Mouse (Mus musculus) testis, postnatal 10 days (tissue): Measurements from ENCODE around the gene Dclre1a.
"Not testable (repeated sequence)": the region's sequence is repeated elsewhere in the genome, so short reads cannot be mapped to it uniquely, and the experiment has no call there.

Experiments
- DNase-seq: peaks from one replicate; pipeline ENCODE4 v3.0.0; 2021; ENCODE audit warnings: low spot score

Dclre1a gene

DNA sequence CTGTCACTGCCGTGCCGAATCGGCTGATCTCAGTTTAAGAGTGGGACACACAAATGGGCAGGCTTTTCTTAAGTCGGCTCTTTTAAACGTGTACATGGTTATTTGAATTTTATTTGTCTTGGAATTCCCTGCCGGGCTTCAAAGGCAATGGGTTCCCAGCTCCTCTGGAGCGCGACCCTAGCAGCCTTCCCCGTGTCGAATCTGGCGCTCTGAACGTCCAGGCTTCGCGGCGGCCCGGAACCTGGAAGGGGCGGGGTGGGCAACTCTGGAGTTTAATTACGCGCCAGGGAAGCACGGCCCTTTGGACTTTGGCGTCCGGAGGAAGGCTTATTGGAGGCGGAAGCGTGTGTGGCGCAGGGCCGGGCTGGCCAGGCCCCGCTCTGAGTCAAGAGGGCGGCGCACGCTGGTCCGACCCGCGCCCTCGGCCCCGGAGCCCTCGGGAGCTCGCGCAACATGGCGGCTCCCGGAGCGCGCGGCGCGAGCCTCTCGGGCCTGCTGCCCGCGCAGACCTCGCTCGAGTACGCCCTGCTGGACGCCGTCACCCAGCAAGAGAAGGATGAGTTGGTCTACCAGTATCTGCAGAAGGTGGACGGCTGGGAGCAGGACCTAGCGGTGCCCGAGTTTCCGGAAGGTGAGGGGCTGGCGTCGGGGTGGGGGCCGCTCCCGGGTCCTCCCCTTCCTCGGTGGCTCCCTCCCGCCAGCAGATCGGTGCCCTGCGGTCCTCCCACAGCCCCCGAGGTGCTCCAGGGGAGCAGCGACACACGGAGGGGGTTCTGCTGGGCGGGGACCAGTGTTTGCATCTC lies 409 bp upstream of the Dclre1a start, which contains the start of gene Nhlrc2:
Gene Nhlrc2 (plus strand): TSS at position 32 of the 803 bp plus-strand sequence.
- peak; percentile 89 for DNase-seq

DNA sequence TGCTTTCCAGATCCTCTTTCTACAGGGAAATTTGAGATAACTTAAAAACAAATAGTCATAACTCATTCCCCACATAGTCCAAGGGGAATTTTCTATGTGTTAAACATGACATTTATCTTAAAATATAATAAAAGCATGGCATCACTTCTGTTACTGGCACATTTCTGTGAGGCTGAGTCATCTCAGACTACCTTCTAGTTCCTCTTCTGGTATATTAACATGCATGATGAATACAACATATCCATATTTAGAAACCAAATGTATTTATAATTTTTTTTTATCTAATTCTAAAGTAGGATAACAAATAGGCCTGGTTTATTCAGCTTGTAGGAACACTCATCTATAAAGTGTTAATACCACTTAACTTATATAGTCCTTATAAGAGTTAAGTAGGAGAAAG lies 2.0 kb downstream of the Dclre1a start:
- no peak for DNase-seq

DNA sequence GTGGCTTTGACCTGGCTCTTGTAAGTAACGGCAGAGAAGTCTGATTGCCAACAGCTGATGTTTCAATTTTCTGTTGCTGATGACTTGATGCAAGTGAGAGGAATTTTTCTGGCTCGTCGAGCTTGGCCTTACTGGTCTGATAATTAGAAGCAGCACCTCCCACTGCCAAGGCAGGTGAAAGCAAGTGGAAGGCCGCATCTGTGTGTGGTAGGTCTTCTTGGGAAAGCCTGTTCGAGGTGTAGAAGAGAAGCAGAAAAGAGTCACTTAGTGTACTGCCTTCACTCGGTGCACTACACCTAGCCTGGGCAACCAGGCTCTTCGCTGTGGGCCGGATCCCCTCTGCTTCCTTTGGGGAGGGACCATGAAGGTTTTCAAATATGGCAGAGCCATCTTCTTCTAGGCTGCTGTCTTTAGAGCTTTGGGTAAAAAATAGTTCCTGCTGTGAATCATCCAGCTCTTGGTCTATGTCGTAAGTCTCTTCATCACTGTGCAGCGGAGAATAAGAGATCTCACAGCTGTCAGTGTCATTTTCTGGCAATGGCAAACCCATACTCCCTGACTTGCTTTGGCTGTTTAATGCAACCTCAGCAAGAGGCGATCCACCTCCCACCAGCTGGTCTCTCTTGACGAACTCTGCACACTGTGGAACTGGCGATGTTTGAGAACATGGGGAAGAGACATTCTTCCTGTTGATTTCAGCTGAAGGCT lies 3.2 kb downstream of the Dclre1a start:
- DNase-seq: no peak

DNA sequence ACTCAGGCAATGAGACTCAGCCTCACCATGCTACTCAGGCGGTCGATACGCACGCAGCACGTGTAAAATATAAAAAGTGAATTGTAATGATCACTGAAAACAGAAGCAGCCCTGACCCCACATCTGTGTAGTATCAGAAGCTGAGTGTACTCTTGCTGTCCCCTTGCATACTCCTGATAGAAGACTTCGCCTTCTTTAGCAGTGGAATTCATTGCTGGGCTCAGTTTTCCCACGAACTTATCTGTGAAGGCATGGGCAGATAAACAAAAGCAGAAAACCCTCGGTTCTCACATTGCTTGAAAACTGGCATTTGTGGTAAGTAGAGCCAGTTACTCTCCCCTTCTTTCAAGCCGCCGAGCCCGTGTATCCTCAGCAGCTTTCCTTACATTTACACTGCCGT lies 4.7 kb downstream of the Dclre1a start:
- no peak for DNase-seq

DNA sequence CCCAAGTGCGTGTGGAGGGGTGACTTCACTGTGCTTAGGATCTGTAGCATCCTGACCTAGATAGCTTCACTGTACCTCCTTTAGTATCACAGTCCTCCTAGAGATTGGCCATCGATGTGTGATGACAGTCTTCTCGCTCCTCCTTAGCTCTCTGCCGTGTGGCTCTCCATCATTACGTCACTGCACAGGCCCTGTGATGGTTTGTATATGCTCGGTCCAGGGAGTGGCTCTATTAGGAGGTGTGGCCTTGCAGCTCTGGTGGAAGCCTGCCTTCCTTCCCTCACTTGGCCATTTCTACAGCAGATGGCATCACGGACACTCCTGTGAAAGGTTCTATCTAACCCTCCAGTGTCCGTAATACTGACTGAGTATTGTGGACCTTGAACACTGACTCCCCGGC lies 12.3 kb downstream of the Dclre1a start:
- no peak for DNase-seq

DNA sequence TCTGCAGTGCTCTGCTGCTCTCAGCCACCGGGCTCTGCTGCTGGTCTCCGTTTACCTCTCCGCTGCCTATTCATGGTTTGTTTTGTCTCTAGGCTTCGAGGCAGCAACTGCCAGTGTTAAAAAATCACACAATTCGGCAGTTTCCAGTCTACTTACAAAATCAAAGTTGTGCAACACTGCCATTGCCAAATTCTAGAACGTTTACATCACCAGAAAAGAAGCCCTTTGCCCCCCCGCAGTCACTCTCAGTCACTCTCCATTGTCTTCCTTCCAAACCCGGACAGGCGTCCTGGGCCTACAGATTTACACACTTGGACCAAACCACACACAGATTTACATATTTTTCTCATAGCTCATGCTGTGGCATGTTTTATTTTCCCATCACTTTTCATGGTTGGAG lies 13.0 kb downstream of the Dclre1a start:
- no peak for DNase-seq

DNA sequence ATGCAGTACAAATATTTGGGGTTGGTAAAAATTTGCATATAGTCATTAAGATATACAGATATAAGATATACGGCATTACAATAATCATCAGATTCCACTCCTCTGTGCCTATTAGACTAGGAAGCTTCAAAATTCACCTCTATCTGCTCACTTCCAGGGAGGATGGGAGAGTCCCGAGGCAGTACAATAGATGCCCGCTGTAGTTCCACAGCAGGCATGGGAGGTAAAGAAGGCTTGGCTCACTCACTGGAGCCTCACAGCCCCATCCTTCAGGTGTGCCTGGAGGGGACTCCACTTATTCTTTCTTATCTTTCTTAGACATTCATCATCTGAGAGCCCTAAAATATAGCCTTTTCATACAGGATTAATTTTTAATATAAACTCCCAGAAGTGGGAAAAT lies 13.7 kb downstream of the Dclre1a start:
- DNase-seq: no peak

DNA sequence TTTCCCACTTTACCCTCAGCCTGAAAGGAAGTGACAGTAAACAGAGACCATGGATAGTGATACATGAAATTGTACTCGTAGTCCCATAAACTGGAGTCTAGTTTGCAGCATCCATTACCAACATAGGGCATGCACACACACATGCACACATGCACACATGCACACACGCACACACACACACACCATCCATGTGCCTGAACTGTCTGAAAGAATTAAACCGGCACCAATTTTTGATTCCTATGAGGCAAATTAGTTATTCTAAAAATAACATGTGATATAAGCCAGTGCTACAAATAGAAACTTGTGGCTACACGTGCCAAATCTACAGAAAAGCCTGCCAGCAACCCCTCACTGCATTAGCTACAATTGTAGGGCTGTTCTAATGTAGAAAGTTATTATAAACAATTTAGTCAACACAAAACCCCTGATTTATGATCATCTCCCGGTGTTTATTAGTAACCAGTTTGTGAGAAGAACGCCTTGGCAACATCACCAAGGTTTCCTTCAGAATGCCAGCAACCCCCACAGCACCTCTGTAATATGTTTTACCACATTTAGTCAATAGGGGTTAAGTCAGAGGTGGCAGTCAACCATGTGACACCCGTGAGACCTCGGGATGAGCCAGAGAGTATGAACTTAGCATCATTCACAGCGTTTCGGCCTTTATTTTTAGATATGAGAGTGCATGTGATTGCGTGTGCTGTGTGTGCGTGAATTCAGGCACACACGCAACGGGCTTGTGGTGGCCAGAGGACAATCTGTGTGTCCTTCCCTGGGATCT lies 14.5 kb downstream of the Dclre1a start:
- DNase-seq: no peak

DNA sequence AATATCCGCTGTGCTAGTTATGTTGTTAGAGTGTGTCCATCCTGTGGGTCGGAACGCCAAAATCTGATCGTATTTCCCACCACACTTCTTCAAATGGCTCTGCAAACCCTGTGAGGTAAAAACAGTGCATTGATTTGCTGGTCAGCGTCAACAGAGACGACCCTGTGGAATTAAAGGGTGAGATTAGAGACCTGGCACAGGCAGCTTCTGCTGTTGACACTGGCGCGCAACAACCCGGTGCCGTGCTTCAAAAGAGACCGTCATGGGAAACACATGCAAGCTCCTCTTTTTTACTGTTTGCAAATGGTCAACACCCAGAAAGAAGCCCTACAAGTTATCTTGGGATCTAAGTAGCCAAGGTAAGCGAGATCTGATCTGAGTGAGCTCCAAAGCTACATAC lies 16.8 kb downstream of the Dclre1a start:
- no peak for DNase-seq

DNA sequence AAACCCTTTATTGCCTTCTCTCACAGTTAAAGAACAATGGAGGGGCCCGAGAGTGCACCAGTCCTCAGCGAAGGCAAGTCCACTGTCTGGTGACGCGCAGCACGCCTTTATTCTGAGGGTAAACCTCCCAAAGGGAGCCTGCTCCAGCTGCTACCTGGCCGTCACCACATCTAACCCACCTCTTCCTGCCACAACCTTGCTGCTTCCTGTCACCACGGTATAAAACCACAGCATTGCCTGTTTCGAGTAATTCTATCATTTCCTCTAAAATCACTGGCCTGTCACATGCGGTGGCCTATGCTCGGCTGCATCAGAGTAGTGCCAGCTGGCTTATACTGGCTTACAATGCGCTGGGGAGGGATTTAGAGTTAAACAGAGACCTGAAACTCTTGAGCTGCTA lies 17.5 kb downstream of the Dclre1a start:
- DNase-seq: not testable (repeated sequence)

DNA sequence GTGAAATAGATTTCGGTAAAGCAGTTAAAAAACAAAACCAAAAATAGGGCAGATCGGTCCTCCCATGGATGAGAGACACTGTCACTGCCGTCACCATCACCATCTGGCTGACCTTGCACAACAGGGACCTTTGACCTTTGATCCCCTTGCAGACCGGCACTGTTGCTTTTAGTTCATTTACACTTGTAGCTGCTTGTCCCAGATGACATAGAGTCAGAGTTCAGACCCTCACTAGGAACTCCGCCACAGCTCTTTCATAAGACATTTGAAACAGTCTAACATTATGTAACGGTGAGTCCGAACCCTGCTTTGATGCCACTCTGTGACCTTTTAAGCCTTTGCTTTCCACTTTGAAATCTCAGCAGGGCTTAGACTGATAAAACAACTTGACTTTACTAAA lies 28.6 kb downstream of the Dclre1a start:
- not testable (repeated sequence) for DNase-seq

DNA sequence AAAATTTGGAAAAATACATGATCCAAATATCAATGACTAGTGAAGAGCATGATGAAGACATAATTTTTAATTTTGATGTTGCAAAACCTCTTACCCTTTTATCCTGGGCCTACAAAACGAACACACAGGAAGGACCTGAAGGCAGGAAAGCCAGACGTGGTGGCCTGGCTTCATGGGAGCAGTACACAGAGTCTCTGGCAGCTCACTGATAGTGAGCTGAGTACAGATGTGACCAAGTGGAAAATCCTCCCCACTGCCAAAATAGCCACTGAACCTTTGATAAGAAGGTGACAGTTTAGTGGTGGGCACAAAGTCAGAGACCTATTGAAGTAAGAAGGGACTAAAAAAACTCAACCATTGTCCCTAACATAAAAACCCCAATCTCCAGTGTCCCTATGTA lies 34.5 kb downstream of the Dclre1a start:
- not testable (repeated sequence) for DNase-seq

DNA sequence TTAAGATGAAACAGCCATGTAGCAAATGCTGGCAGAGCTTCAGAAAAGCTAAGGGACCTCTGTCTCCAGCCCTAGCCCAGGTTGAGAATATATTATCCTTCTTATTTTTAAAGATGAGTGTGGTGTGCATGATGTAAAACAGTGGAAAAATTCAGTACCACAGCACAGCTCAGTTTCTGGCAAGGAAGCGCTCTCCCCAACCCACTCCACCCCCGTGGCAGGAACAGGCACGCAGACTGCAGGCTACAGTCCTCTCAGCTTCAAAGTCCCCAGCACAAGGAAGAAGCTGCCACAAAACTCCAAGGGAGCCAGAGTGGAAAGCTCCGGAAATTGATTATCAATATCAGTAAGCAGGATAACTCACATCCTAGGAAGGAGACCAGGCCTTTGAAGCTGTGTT lies 36.8 kb downstream of the Dclre1a start:
- not testable (repeated sequence) for DNase-seq

DNA sequence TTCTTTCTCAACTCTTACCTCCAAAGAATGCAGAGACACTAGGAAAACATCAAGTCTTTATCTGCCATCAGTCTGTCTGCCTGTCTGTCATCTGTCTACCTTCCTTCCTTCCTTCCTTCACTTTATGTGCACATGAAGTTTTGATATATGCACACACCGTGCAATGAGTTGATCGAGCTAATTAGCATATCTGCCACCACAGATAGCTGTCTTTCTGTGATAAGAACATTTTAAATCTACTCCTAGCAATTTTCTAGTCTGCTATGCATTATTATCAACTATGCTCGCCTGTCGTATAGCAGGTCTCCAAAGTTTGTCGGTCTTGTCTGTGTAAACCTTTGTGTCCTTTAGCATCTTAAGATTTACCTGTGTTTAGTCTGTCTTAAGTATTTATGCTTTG lies 44.5 kb downstream of the Dclre1a start:
- DNase-seq: not testable (repeated sequence)

DNA sequence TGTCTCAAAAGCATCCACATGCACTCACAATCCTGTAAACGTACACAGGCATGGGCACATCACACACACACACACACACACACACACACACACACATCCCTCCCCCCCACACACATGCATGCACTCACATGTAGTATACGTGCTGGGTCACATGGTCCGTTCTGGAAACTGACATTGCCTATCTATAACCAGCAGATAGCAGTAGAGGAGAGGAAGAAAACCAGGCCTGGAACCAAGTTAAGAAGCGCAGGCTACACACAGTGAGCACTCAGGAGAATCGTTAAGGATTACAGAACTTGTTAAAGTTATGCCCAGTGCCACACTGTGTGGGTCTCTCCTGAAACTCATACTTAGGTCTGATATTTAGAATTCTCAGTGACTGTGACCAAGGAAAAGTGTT lies 45.0 kb downstream of the Dclre1a start:
- DNase-seq: not testable (repeated sequence)

DNA sequence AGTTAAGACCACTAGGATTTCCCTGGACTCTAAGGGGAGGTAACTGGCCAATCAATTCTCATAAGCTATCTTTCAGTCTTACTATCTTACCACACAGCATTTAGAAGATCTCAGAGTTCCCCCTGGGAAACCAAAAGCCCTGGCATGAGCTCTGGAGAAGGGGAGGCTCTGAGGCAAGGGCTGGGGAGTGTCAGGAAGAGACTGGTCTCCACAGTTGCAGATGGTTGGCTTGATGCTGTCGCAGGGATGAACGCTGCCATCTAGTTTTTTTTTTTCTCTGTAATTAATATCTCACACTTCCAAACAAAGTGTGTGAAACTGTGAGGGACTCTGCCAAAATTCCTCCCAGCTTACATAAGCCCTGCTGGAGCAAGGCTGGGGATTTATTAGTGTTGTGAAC lies 53.9 kb downstream of the Dclre1a start:
- not testable (repeated sequence) for DNase-seq

DNA sequence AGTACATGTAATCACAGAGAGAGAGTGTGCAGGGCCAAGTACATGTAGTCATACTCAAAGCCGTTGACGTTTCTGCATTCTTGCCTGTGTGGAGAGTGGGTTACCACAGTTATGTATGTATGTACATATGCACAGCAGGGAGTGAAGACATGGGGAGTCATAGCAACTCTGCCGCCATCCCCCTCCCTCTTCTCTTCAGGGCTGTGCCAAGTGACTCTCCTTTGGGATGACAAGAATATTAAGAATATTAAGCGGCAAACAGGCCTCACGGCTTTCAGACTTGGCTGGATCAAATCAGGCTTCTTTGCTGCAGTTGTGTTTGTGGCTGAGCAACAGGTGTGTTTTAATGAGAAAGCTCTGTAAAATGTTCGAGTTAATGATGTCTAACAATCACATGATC lies 58.4 kb downstream of the Dclre1a start:
- DNase-seq: no peak

DNA sequence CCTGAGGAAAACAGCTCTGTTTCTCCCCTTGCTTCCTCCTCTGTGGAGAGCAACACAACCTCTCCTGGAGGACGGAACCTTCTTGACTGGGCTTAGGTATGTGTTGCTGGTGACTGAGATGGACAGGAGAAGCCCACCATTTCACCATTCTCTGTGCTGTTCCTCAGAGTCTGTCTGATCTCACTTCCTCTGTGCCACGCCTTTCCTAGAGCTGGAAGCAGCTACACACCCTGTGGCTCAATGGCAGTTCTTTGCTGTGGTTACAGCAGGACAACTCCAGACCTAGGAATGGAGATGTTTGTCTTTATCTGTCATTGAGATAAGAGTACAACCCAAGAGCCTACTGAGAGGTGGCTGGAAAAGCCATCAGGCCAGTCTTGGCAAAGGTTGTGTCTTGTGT lies 60.7 kb downstream of the Dclre1a start:
- no peak for DNase-seq

DNA sequence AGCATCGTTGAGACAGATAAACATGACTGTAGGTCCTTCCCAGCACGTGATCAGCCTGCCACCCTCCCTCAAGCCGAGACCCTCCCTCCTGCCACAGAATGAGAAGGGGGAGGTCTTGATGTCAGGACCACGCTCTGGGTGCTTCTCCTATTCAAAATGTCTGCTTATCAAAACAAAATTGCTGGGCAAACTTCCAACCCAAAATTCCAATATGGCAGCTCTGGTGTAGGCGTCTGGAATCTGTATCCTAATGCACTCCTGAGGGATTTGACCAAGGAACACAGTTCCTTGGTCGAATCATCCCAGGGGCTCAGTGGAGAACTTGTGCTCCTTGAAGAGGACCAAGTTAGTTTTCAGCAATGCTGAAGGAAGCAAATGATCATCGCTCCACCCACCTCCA lies 61.1 kb downstream of the Dclre1a start:
- no peak for DNase-seq

DNA sequence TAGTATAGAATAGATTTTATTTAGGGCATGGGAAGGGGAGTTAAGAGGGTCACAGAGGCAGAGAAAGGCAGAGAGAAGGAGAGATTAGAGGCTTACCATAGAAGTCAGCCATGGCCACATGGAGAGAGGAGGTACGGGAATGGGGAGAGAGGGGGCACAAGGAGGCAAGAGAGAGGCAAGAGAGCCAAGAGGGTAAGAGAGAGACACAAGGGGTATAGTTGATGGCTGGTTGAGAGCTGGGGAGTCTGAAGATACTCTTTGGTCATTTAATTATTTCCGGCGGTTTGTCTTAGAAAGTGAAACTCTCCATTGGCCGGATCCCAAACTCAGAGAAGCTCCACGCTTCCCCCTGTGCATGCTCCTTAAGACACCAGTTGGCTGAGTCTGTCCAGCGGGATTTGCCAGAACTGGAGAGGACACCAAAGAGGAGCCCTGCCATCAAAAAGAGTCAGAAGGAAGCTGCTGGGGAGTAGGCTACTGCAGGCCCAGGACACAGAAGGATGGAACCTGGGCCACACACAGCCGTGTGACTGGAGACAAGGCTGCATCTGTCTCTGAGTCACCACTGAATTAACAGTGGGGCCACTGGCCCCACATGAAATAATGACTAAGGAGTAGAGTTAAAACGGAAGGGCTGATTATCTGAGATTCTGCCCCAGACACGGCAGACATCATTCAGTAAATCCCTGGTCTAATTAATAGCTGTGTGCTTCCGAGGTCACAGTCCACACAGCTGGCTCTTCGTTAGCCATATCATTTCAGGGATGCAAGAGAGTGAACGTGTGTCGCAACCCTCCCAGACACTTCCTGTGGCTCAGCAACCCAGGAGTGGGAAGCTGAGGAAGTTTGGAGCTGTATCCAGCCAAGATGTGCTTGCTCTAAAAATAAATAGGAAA lies 62.4 kb downstream of the Dclre1a start:
- DNase-seq: no peak

DNA sequence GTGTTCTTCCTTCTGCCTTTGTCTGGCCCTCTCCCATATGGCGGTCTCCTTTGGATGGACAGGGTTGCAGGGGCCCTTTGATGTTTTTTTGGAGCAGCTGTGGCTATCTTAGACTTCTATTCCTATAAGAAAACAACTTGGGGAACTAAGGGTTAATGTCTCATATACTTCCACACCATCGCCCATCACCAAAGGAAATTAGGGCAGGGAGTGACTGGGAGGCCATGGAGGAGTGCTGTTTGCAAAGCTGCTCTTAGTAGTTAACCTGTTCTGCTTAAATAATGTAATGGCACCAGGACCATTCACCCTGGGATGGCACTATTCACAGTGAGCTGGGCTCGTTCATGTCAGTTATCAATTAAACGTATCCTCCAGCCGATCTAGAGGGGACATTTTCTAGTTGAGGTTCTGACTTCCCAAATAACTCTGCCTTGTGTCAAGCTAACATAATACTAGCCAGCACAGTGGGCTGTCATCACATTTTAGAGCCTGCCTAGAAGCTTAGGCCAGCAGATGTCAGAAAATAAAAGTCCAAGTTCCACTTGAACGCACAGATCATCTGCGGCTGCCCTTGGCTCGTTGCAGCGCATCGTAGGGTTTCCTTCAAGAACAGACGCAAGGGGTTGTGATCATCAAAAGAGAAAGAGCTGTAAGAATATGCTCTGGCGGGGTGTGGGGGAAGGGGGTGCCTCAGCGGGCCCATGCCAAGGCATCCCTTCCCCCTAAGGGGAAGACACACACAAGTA lies 63.2 kb downstream of the Dclre1a start:
- no peak for DNase-seq
